Mouse (Mus musculus) adrenal gland, adult 18-20 months (tissue): Measurements from ENCODE around the gene 2810004N23Rik. TPM values are rescaled to one million over a fixed set of nuclear protein-coding genes. Genes with fewer than 3 reads are reported as not detected.

Experiments
- DNase-seq, 2 experiments: peaks; one replicate each; pipeline ENCODE4 v3.0.0; 2021 to 2022; ENCODE audit warnings: low spot score in 2 of 2
- long read RNA-seq, 2 experiments: library from polyadenylated mRNA; stranded (forward); transcript quantifications; one replicate each; pipeline ENCODE4 v2.0.0; 2021
- total RNA-seq, 2 experiments: library from RNA; stranded (reverse); gene quantifications; 1 replicate in 1 of 2; 2 replicates in 1 of 2; pipeline ENCODE4 v1.2.3; 2021

The 2810004N23Rik gene
- total RNA-seq = 10 to 100 TPM; 22.8 to 28.4 TPM
- long read RNA-seq, experiment 1, transcript 2810004N23Rik-203 (2 exons, 3,663 nt) = minor isoform, 7 of 22 reads
- long read RNA-seq, experiment 1, transcript 2810004N23Rik-201 (7 exons, 2,340 nt) = major isoform, 11 of 22 reads
- long read RNA-seq, experiment 1, partial matches to known transcripts = 1 of 22 reads
- long read RNA-seq, experiment 1, other reads (novel, unspliced or antisense) = 3 of 22 reads
- long read RNA-seq, experiment 2, transcript 2810004N23Rik-201 (7 exons, 2,340 nt) = major isoform, 50 of 71 reads
- long read RNA-seq, experiment 2, partial matches to known transcripts = 14 of 71 reads
- long read RNA-seq, experiment 2, other reads (novel, unspliced or antisense) = 3 of 71 reads

DNA sequence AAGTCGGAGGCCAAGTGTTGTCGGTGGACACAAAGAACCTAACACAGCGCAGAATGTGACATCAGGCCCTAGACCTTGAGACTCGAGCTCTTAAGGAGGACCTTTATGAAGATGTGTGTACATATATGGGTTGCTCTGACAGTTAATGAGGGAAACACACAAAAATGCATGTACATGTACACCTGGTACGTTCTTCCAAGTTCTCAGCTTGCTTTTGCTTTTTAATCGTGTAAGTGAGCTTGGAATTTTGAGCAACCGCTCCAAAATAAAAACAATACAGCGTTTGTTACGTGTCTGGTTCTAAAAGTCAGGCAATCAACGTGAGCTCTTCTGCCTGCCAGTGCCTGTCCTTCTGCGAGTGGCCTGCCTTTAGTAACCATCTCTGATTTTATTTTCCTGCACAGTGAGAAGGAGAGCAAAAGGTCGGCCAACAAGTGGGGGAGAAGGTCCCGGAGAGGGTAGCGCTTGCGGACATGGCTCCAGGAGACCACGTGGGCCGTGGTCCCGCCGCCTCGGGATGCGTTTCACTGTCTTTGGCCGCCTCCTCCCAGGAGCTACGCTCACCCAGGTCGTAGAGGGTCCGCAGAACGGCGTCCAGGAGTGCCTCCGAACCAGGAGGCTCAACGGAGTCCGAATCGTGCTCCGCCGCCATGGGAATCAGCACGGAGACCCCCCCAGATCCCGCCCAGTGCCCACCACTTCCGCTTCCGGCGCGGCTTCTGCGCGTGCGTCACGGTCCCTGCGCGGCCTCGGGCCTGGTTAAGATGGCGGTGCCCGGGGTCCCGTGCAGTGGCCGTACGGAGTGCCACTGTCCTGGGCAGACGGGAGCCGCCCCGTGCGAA is at the start of gene 2810004N23Rik, which contains the start of gene Gnpat:
Gene 2810004N23Rik, minus strand, starts transcription at position 800 of the 842 bp plus-strand sequence.
Gene Gnpat, plus strand, starts transcription at position 713 of the 842 bp plus-strand sequence.
- DNase-seq = peak; percentile 96 to 97

DNA sequence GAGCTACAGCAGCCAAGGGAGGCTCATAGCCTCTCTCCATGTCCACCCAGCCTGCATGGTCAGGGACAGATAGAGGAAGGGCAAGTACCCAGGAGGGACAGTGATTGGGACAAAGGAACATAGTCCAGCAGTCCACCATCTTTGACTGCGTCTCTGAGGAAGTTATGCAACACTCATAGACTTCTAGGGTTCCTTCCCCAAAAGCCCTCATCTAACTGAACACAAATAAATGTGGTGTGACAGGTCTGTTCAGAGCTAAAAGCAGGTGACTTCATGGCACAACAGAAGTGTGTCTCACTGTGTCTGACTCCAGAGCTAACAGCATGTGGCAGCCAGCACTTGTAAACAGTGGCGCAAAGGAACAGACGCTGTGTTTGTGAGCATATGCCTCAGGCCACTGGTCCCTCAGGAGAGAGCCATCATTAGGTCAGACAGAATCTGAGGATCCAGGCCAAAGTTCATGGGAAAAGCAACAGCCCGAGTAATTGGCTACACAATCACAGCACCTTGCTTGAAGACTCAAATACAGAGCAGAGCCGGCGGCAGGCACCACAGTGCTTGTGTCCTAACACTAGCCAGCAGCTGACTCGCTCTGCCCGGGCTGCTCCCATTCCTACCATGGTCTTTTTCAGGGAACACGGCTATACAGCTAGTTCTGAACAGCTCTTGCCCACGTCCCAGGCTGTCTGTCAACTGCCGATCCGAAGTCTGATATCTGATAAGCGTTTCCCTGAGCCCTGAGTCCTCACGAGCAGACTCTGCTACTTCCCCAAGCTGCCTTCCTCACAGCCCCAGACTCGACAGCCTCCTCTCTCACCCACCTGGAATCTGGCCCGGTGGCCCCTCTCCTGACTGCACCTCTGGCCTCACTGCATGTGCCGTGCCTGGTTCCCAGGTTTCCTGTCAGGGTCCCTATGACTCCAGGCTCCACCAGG is 49.3 kb upstream of the 2810004N23Rik start:
- no peak for DNase-seq

DNA sequence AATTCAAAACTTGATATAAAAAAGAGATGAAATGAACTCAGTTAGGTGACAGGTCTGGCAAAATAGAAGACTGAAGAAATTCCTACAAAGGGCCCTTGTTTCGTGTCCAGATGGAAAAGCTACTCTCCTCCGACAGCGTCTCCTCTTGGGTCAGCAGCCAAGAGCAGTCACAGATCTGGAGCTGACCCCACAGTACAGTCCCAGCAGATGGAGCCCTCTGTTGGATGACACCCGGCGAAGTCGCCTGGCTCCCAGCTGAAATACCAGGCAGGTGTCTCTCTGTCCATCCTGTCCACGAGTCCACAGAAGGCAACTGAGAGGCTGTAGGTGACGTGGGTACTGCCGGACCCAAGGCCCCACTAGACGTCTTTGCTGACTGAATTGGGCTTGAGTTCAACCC is 47.4 kb upstream of the 2810004N23Rik start:
- no peak for DNase-seq

DNA sequence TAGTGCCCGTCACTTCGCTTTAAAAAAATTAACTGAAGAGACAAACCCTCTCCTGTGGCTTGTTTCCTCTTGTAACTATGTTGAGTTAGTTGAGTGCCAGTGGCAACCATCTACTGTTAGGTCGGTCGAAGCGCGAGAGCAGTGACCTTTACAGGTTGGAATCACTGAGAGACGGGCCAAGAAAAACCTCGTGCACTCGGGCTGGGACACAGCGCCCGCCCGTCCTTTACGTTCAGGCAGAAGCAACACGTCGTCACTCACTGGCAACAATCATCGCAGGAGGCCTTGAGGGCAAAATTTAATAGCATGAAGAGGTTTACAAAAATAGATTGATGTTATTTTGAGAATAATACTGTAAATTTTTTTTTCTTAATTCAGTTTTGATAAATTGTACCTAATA is 47.0 kb upstream of the 2810004N23Rik start:
- no peak for DNase-seq

DNA sequence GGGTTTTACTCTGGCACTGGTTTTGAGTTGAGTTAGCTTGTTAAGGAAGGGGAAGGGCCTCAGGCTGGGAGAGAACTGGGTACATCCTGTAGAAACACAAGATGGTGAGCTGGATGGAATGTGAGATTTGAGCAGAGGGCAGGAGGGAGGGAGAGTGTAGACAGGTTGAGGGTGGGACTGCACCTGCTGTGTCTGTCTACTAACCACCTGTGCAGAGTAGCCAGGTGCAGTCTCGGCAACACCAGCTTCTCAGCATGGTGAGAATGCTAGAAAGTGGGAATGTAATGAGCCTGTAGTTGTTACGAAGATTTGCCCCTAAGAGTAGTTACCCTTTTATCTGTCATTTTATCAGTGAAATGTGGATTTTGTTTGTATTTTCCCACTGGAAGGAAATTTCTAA is 42.6 kb upstream of the 2810004N23Rik start:
- no peak for DNase-seq

DNA sequence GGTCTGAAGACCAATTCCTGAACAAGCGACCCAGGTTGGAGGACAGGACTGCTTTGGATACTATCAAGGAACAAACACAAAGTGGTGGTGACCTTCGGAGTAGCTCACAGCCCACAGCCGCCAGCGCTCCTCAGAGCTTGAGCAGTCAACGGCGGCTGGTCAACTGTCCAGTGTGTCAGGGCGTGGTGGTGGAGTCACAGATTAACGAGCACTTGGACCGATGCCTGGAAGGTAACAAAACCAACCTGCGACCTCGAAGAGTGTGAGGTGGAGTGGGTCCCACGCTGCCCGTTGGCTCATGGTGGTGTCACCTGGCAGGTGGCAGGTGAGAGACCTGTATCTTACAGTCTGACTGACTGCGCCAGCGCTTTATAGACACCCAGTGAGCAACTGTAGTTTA is 40.3 kb upstream of the 2810004N23Rik start:
- DNase-seq = no peak

DNA sequence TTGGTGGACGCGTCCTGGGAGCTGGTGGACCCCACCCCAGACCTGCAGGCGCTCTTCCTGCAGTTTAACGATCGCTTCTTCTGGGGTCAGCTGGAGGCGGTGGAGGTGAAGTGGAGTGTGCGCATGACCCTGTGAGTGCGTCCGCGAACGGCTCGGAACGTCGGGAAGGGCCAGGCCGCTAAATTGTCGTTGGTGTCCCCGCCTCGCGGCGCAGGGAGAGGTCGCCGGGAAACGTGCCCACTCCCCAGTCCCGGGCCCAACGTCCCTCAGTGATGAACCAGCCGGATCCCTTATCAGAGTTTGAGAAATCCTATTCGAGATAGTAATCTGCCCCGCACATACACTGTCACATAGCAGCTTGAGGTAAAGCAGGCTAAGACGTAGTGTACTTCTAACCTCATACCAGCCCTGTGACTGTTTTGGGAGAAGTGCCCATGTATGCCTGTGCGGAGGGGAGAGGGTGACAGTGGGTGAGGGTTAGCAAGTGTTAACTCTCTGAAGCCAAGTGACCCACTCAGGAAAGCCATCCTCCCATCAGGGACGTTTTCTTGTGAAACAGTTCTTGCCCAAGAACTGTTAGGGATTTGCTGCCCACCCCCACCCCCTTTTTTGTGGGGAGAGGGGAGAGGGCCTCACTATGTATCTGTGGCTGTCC is 35.5 kb upstream of the 2810004N23Rik start:
- DNase-seq = peak in 1 of 2 experiments; percentile 33

DNA sequence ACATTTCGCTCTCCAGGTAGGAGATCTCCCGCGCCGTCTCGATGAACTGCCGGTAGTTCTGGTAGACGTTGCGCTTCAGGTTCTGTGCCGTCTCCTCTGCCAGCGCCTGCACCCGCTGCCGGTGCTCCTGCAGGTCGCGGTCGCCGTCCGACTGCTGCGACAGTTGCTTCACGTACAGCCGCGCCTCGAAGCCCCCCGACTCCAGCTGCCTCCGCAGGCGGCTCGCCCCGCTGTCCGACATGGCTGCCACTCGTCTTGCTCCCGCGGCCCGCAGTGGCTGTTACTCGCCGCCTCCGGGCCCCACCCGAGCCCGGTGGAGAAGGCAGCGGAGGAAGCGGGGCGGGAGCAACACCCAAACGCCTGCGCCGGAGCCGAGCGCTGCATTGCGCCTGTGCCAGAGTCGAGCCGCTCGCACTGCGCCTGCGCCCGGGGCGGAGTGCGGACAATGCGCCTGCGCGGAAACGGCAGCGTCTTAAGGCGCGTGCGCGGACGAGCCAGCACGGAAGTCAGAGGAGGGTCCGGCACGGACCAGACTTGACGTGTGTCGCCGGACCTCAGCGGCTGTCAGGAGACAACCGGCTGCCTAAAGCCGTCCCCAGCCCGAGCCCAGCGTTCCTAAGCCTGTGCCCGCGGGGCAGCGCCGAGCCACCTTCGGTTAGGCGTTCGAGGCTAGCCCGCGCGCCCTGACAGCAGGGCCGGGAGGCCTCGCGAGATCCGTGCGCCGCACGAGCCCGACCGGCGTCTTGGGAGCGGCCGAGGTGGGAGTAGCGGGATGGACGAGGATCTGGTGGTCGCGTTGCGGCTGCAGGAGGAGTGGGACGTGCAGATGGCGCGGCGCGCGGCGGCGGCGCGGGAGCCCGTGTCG is 34.7 kb upstream of the 2810004N23Rik start, which contains the start of the genes Exoc8 and Sprtn:
Gene Exoc8, minus strand, starts transcription at position 320 of the 865 bp plus-strand sequence.
Gene Sprtn, plus strand, starts transcription at position 501 of the 865 bp plus-strand sequence.
- peak; percentile 100 for DNase-seq

DNA sequence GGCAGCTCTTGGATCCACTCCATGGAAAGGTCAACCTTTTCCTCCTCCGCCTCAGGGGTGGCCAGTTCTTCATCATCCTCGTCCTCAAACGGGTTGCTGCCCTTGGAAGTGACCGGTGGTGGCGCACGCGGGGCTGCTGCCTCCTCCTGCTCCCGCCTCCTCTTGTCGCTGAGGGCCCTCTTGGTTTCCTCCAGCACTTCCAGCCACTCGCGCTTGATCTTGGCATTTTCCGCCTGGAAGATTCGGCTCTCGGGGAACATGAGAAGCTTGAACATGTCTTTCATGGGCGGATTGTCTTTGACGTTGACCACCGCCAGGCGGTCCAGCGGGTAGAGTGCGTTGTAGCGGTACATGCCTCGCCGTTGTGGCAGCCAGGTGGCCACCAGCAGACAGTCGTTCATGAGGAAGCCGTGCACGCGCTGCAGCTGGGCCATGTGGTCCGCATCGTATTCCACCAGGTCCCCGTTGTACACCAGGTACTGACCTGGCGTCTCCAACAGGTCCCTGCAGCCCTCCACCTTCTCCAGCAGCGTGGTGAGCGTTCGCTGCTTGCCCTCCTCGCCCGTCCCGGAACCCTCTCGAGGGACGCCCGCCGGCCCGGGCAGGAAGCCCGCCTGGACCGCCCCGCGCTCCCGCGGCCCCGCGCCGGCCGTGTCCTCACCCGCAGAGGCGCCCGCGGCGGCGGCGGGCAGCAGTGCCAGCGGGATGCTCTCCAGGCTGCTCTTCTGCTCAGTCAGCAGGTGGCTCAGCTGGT is 33.9 kb upstream of the 2810004N23Rik start:
- peak; percentile 71 to 72 for DNase-seq

DNA sequence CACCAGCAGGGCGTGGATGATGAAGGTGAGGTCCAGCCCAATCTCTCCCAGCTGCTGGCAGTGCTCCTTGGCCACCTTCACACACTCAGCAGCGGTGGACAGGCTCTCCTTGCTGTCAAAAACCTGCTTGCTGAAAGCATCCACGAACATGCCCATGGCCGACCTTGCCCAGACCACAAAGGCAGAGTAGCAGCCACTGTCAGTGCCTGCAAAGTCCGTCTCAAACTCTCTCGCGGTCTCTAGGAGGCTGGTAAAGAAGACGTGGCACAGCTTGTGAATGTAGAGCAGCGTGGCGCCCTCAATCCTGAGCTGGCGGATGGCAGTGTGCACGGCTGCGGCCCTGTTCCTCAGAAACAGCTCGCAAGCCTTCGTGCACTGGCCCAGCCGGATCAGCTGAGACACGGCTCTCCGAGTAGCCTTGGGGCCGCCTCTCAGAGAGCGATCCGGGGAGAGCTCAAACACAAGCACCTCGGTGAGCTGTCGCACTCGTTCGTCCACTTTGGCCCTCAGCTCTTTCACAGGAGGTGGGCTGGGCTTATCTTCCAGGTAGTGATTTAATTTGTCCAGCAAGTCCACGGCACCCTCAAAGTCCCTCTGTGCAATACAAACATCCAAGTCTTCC is 33.2 kb upstream of the 2810004N23Rik start:
- DNase-seq = peak; percentile 15 to 33

DNA sequence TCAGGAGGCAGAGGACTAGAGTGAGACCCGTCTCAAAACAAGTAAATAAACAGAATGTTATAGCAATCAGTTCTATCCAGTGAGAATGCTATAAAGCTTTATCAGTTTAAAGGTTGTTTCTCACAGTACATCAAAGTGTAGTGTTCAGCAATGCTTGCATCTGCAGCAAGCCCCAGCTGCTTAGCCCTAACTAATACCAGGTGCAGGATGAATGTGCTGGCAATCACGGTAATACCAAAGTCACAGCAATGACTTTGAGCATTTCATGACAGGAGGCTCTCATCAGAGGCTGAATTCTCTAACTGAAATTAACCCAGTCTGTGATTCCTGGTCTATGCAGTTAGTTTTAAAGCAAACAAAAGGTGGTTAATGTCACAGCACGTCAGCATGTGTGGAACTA is 29.7 kb upstream of the 2810004N23Rik start:
- no peak for DNase-seq

DNA sequence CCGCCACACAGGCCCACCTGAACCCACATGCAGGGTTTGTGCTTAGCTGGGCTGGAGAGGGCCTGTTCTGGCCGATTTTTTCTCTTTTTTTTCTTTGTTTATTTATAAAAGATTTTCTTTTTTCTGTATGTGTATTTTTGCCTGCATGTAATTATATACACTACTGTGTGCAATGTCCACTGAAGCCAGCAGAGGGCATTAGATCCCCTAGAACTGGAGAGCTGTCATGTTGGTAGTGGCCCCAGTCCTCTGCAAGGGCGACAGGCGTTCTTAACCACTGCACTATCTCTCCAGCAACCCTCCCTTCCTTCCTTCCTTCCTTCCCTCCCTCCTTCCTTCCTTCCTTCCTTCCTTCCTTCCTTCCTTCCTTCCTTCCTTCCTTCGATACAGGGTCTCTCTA is 25.5 kb upstream of the 2810004N23Rik start:
- no peak for DNase-seq

DNA sequence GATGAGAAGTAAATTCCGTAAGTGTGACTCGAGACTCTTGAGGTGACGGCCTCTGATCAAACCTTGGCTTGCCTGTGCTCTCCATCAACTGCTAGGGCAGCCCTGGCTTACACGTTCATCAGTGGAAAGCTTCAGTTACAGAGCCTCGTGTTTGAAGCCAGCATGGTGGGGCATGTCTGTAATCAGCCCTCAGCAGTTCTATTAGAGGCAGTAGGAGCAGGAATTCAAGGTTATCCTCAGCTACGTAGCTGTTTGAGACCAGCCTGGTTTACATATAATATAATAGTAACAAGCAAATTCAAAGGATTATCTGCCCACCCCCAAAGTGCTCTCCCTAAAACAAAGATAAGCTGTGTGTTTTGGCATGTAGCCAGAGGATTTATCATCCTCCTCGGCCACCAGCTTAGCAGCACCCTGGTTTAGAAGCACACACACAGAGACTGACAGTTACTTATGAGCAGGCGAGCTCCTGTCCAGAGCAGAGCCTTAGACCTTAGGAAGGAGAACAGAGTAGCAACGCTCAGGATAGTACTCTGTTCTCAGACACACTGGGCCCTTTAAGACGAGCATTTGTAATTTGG is 16.1 kb upstream of the 2810004N23Rik start:
- no peak for DNase-seq

DNA sequence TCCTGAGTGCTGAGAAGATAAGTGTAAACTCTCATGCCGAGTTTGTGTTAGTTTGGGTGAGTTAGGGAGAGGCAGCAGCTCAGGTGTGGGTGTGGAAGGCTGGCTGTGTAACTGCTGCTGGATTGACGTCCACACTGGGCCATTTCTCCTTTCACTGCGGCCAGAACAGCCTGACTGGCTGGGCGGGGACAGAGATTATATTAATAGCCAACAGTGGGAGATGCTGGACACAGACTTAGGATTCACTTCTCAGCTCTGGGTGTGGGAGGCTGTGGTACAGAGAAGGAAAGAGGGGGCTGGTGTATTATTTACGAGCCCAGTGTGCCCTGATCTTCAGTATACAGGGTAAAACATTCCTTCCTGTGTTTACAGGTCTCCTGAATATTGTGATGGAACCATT is 15.2 kb upstream of the 2810004N23Rik start:
- no peak for DNase-seq

DNA sequence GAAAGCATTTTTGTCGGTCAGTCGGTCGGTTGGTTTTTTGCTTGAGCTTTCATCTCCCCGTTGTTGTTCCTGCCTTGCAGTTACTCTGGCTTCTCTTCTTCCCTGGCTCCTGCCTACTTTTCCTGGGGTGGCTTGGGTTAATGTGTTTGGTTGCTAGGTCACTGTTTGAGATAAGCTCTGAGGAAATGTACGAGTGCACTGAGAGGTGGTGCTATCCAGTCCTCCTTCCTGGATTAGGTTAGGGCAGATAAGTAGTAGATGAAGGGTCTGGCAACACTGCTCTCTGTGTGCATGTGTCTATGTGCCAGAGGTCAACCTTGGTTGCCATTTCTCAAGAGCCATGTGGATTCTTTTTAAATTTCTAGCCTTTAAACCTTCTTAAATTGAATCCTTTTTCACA is 9.8 kb upstream of the 2810004N23Rik start:
- DNase-seq = no peak

DNA sequence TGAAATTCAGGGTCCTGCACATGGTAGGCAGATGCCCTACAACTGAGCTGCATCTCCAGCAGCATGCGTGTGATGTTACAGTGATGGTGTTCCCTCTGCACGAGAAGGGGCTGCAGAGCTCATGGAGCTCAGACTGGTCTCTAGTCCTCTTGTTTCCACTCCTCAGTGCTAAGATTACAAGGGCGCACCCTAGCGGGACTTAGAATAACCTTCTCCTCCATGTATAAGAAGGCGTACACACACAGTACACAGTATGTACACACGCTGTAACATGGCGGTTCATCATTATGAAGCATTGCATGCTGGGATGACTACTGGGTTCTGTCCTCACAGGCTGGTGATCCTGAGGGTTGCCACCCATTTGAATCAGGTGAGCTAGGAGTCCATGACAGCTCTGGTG is 9.2 kb upstream of the 2810004N23Rik start:
- DNase-seq = no peak

DNA sequence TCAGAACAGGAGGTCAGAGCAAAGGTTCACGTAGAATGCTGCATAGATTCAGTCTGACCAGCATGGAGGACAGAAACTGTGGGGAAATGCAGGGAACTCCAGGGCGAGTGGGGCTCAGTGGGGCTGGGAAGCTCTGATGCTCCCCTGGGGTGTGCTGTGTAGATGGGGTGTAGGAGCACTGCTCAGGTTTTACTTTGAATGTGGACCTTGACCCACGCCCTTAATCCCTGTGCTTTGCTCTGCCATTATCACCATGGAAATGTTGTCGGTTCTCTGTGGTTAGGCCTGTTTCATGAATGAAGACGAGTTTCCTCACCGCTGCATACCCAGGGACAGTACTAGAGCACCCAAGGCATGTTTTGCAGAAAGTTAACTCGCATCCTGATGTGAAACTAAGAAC is 8.6 kb upstream of the 2810004N23Rik start:
- DNase-seq = no peak

DNA sequence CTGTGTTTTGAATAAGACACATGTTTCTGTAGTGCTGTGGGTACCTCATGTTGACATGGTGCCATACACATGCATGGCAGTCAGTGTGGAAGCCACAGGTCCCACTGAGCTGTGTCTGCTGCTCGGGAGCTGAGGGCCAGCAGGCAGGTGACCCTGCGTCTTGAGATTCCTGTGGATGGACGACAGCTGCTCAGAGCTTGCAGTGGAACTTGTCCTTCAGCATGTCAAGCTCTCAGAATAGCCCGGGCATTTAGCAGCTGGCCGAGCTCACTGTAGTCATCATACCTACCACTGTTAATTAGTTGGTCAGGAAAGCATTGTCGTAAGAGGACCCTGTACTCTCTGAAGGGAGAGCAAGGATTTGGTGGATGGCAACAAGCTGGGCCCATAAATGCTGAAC is 6.8 kb upstream of the 2810004N23Rik start:
- DNase-seq = no peak
